11 mouse cellular contexts compared by ENCODE assay signal in genomic region chr10:19002091-19002785, GRCm38 (mm10). TPM values are rescaled to one million over a fixed set of nuclear protein-coding genes. Genes with fewer than 3 reads are reported as not detected.
DNase-seq lines count a peak whose midpoint lies in the region; ATAC-seq and TF ChIP-seq lines count a peak whose summit lies in the region.
"Had no signal": no experiment of that assay in that cellular context is flagged by ENCODE, and none has a peak within 500 bp of the region (broad histone marks: within the 10 kb centered on the region; RNA-seq: fewer than 3 reads in every experiment).

No protein-coding gene starts in this region.

- no peak for TF ChIP-seq POLR2A in heart, adult 2 months (IDR thresholded peaks at IDR 0.05; ENCODE audit: insufficient read depth, low read depth, low read length)

- no peaks in the 10 kb centered on the region for H3K27me3 ChIP-seq in heart, adult 2 months (ENCODE audit: control insufficient read depth, insufficient read depth, low read length)
- H3K27me3 ChIP-seq in hindbrain, embryonic 14.5 days (ENCODE audit: control insufficient read depth, insufficient read depth, low read length), result no peaks in the 10 kb centered on the region
- H3K27me3 ChIP-seq: hindbrain, embryonic 12.5 days; liver, embryonic 13.5 days had no signal

- no peak overlapping the region for H3K4me3 ChIP-seq in heart, adult 2 months
- no peak overlapping the region for H3K4me3 ChIP-seq in hindbrain, embryonic 14.5 days (replicated peaks; ENCODE audit: low read length)
- H3K4me3 ChIP-seq: hindbrain, embryonic 12.5 days; liver, embryonic 13.5 days had no signal

- WGBS in heart, adult 2 months, result 51% methylated on average over 12 of the region's 12 CpGs
- 90% methylated on average over 12 of the region's 12 CpGs for WGBS in hindbrain, embryonic 14.5 days

- no peaks in the 10 kb centered on the region for H3K79me2 ChIP-seq in heart, adult 2 months (replicated peaks; ENCODE audit: control insufficient read depth, insufficient read depth, low read length)

- no peak overlapping the region for H3K4me2 ChIP-seq in hindbrain, embryonic 14.5 days (replicated peaks)
- H3K4me2 ChIP-seq: hindbrain, embryonic 12.5 days; liver, embryonic 13.5 days had no signal

- no peak for TF ChIP-seq EP300 in heart, adult 2 months (IDR thresholded peaks at IDR 0.05; ENCODE audit: insufficient read depth, low read depth, low read length)

- TF ChIP-seq CTCF in heart, adult 2 months (IDR thresholded peaks at IDR 0.05), result no peak

- H3K27ac ChIP-seq in heart, adult 2 months, result peak overlapping the region; percentile 17; the same call in 1 of the 2 replicates
- H3K27ac ChIP-seq in hindbrain, embryonic 14.5 days, result no peak overlapping the region
- H3K27ac ChIP-seq: hindbrain, embryonic 12.5 days; liver, embryonic 13.5 days had no signal

- no peaks in the 10 kb centered on the region; the same call in none of the 2 replicates for H3K36me3 ChIP-seq in heart, adult 2 months (ENCODE audit: control insufficient read depth, insufficient read depth, low read length)
- peaks cover 23% of the 10 kb centered on the region; the same call in 1 of the 2 replicates for H3K36me3 ChIP-seq in hindbrain, embryonic 14.5 days (replicated peaks; ENCODE audit: control insufficient read depth, insufficient read depth)

- H3K9ac ChIP-seq in heart, adult 2 months (ENCODE audit: low read depth, low read length), result no peak overlapping the region
- H3K9ac ChIP-seq in hindbrain, embryonic 14.5 days, result no peak overlapping the region
- H3K9ac ChIP-seq: hindbrain, embryonic 12.5 days; liver, embryonic 13.5 days had no signal

- H3K9me3 ChIP-seq in hindbrain, embryonic 14.5 days (ENCODE audit: control insufficient read depth, low read length), result no peaks in the 10 kb centered on the region
- H3K9me3 ChIP-seq: hindbrain, embryonic 12.5 days; liver, embryonic 13.5 days had no signal

- no peak for DNase-seq in heart, adult 2 months
- no peak for DNase-seq in heart, postnatal 10 days
- DNase-seq in layer of hippocampus, postnatal 36 days, result peak; percentile 61 to 75
- peak; percentile 70 to 79 for DNase-seq in right cerebral cortex, adult 2 months (ENCODE audit: low spot score in 2 of 2)
- DNase-seq in retina, embryonic 14.5 days (ENCODE audit: low spot score), result no peak
- no peak for DNase-seq in hindbrain, embryonic 14.5 days (ENCODE audit: low spot score)
- DNase-seq in spleen, adult 18-20 months, result no peak
- DNase-seq: kidney, postnatal 10 days; liver, embryonic 13.5 days had no signal

- intact Hi-C loops in heart, adult 2 months (cut with DNase I), result no loop called here
- intact Hi-C loops in heart, postnatal 10 days (cut with DNase I), result no loop called here

- H3K4me1 ChIP-seq in heart, adult 2 months (ENCODE audit: control insufficient read depth, insufficient read depth, low read length), result peaks cover 2% of the 10 kb centered on the region
- H3K4me1 ChIP-seq in hindbrain, embryonic 14.5 days (replicated peaks; ENCODE audit: control insufficient read depth, insufficient read depth, low read length), result no peaks in the 10 kb centered on the region
- H3K4me1 ChIP-seq: hindbrain, embryonic 12.5 days; liver, embryonic 13.5 days had no signal

- ATAC-seq in frontal cortex, adult (ENCODE audit: low TSS enrichment), result peak; percentile 99
- no peak for ATAC-seq in hindbrain, embryonic 14.5 days (ENCODE audit: low FRiP score)

RNA-seq across cellular contexts. Expression of gene Tnfaip3, which starts 13.2 kb away (rescaled TPM):
- total RNA-seq in heart, adult 2 months (2021), result 1 to 10 TPM; 2.0 to 2.1 TPM
- polyA plus RNA-seq in heart, adult 2 months (2012; rRNA removed), result 1.5 and 2.4 TPM in 2 replicates
- total RNA-seq in heart, postnatal 10 days (2021), result 1 to 10 TPM; 3.5 to 4.7 TPM
- 1 to 10 TPM; 4.6 to 4.8 TPM for total RNA-seq in layer of hippocampus, postnatal 36 days (2021)
- 2.9 and 3.0 TPM in 2 replicates for polyA plus RNA-seq in hindbrain, embryonic 14.5 days (2014; fragmentation: Nextera tagmentation; extraction: Ambion mirVana)

Comparison
In these comparisons a context has a peak if more than half of its experiments do, and no peak if none do; other contexts are left out.
1. DNase-seq: peak in layer of hippocampus, postnatal 36 days (2 of 2) and right cerebral cortex, adult 2 months (2 of 2); none in heart, adult 2 months (0 of 2), heart, postnatal 10 days (0 of 2), retina, embryonic 14.5 days (single experiment), hindbrain, embryonic 14.5 days (single experiment) and spleen, adult 18-20 months (0 of 2).